Mouse (Mus musculus) right cerebral cortex, postnatal 14 days (tissue): ENCODE results near the gene Fam160b1.
A peak's percentile ranks its signal among the peaks of the same experiment; 100 is the strongest.

ENCODE experiments used
- DNase-seq: peaks from one replicate; pipeline ENCODE4 v3.0.0; 2022

Gene Fam160b1

DNA sequence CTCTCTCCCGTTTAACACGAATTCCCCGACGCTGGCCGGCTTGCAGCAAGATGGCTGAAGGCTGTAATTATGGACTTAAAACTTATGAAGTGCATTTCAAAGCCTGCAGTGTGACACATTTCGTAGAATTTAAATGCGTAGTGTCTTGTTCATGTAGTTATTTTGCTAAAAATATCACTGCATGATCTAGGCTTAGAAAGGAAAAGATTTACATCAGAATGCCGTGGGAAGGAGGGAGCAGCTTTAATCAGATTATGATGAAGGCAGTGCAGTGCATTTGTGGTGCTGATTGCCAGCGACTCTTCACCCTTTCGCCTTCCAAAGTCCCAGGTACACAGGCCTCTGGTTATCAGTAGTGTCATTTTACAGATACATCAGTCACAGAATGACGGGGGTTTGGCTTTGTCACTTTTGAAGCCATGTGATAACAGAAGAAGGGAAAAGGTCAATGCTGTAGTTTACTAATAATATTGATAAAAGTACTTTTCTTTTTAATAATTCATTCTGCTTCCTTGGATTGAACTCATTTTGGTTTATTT, 7.4 kb downstream of the Fam160b1 start:
- DNase-seq: no peak

DNA sequence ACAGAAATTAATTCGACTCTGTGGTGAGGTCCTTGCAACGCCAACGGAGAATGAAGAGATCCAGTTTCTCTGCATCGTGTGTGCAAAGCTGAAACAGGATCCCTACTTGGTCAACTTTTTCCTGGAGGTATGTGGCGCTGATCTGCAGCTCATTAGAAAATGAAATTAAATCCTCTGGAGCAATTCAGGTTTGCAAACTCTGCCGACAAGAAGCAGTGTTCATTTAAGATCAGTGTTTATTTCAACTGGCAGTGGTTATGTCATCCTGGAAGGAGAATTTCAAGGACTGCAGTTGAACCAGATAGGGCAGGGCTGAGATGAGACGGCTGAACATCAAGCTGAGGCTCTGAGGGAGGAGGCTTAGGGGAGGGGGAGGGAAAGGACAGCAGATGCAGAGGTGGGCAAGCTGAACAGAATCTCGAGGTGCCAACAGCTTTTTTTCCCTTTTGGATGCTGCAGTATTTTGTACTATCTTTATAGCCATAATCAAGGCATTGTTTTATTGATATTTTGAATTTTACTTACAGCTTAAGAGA, 12.9 kb downstream of the Fam160b1 start:
- DNase-seq: no peak

DNA sequence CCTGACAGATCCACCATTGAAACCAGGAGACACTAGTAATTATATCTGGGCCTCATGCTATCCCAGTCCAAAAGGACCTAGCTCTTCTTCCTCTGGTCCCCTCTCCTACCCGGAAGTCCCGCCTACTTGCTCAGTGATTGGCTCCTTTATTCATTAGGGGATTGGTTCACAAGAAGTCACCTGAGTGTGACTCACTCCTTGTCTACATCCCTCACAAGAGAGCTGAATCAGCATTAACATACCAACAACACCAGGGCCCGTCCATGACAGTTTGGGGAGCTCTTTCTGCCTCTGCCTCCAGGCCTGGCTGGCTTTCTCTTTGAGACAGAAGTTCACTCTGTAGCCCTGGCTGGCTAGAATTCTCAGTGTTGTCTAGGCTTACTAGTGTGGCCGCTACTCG, 14.7 kb downstream of the Fam160b1 start:
- no peak for DNase-seq

DNA sequence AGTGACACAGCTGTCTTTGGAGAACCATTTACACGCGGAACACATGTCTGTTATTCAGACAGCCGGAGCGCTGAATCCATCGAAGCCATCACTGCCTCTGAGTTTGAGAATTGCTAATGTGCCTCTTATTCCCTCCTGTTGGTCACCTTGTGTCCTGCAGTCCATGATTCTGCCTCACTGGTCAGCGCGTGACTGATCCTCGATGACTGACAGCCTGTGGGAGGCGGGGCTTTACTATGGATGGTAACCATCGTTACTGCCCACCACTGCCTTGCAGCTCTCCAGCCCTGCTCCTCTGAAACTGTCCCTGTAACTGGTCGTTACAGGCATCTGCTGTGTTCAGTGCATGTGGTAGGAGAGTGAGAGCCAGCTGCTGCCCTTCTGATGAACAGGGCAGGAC, 15.3 kb downstream of the Fam160b1 start:
- no peak for DNase-seq

DNA sequence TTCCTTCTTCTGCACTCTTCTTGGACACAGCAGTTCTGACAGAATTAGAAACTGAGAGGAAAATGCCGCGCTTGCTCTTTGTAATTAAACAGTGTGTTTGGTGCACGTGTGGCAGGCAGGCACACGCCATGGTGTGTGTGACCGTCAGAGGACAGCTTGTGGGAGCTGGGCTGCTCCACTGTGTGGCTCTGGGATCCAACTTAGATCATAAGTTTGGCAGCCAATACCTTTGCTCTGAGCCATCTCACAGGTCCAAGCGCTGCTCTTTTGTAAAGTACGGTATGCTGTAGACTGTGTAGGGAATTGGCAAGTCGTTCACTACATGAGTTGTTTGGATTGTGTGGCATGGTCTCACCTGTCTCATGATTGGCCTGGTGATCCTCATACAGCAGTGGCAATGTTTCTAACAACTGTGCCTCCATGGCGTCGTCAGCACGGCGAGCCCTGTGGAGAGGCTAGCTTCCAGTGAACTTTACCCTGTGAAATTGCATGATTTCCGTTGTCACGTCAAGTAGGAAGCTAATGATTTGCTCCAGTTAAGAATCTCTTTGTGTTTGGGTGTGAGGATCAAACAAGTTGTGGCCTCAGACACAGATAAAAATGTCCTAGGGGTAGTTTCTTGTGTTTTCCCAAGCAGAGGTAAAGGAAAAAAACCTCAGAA, 16.7 kb downstream of the Fam160b1 start:
- no peak for DNase-seq

DNA sequence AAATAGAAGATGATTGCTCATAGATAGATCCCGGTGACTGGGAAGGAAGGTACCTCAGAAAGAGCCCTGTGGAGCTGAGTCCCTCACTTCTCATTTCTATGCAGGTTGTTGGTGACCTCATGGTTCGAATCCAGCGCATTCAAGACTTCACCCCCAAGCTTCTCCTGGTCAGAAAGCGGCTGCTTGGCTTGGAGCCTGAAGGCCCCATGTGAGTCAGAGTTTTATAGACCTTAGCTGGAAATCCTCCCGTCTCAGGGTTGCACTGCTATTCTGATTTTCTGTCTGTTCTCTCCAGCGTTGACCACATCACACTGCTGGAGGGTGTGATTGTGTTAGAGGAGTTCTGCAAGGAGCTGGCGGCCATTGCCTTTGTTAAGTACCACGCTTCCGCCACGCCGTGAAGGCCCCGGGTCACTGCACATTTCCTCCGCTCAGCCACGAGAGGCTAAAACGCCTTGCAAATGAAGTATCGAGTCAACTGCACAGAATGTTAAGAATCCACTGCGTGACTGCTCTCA, 25.8 kb downstream of the Fam160b1 start:
- DNase-seq: no peak

DNA sequence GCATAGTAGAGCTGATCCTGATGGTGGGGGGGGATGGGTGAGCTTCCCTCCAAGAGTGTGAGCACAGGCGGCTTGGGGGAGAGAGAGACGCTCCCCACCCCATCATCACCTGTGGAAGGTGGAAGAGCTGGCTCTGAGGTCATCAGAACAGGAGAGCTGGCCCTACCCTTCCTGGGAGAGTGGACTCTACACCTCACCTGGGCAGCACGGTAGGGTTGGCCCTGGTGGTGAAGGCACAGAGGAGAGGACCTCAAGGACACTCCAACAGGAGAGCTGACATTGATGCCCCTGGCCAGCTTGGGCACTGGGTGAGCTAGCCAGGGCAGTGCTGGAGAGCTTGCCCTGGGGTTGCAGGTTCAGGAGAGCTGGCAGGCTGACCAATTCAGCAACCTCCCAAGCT, 31.1 kb downstream of the Fam160b1 start:
- DNase-seq: no peak

DNA sequence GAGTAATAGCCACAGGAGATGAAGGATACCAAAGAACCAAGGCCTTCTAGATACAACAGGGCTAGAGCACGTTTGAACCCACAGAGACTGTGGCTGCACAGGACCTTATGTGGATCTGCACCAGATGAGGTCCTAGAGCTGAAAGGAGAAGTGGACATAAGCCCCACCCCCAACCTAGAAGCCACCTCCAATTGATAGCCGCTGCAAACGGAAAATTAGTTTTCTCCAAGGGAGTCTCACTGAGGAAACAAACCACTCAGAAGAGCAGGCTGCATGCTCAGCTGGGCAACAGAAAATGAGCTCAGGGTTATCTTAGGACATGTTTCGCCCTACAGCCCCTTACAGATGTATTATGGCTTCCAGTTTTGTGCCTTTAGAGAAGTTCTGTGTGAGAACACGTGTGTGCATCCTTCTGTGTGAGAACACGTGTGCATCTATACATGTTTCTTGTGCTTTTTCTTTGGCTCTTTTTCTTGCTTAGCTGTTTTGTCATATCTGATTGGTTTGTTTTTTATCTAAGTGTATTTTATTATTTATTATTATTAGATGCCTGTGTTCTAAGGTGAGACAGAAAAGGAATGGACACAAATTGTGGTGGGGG, 33.0 kb downstream of the Fam160b1 start:
- DNase-seq: no peak

DNA sequence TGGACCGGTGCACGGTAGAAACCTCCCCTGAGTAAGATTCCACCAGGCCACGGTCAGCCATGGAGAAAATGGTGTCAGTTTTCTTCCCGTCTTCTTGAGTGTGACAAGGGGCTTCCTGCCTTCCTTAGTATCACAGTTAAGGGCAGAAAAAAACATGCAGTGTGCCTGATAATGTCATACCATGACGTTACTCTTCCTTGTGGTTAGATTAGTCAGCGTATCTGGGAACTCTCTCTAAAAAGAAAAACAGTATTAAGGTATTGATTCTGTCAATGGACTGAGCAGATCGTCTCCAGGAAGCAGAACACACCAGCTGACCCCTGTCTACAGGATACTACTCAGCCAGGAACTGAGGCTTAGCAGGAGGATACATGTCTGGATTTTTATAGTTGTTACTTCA, 36.1 kb downstream of the Fam160b1 start:
- no peak for DNase-seq

DNA sequence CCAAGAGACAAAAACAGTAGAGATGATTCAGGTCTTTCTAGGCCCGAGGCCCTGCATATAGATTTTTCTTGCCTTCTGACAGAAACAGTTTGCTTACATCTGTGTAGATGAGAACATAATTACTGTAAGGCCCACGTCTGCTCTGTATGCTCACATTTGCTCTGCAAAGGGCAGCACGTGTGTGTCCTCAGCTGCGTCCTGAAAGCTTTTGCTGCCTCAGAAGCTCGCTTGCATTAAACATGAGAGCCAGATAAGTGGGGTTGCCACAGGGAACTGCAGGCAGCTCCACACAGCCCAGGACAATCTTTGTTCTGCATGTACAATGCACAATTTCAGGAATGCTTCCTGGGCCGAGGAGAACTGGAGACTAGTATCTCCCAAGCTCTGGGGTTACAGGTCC, 41.9 kb downstream of the Fam160b1 start:
- DNase-seq: no peak

DNA sequence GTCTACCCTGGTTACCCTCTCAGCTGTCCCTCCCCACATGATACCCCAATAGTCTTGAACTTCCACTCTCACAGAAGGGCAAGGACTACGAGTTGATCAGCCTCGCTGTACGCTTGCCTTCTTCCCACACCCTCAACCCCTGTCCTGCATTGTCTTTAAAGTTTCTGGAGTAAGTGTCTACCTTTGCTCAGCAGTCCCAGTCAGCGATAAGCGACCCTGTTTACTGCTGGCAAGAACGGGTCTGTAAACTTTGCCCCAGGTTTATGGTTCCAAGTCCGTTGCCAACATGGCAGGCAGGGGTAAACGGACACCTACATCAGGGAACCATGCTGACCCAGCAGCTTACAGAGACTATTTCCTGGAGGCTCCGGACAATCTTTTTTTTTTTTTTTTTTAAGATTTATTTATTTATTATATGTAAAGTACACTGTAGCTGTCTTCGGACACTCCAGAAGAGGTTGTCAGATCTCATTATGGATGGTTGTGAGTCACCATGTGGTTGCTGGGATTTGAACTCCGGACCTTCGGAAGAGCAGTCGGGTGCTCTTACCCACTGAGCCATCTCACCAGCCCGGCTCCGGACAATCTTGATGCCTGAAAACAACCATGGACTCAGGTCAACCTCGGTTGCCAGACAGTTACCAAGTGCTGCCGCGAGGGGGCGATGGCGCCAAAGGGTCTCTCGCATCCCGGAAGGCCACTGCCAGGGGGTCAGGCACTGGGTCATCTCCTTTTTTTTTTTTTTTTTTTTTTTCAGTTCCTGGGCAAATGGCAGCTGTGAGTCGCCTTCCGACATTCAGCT, 43.4 kb downstream of the Fam160b1 start:
- peak; percentile 67 for DNase-seq

DNA sequence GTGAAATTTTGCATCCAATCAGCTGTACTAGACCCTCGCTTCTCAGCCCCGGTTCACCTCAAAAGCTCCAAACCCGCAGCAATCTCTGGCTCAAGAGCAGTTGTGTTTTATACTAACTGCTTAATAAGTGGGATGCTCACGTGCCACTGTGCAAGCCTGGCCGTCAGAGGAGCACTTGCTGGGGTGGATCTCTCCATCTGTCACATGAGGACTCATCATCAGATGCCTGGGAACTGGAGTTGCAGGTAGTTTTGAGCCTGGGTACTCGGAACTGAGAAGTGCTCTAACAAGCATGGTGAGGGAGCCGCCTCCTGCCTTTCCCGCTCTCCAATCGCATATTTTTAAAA, 44.0 kb downstream of the Fam160b1 start:
- no peak for DNase-seq

DNA sequence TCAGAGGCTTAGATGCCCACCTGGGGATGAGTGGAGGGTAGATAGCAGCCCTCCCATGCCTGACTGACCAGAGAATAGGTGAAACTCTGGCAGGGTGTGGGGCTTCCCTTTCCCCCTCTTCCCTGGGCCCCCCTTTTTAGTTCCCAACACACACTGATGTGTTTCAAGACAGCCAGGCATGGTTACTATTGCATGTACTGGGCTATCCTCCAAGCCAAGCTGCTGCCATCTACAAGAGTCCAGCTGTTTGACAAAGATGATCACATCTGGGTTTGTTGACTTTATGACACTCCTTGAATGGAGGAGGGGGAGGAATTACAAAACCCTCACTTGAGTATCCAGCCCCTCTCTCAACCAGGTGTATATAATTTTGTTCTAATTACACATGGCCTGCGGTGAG, 47.5 kb downstream of the Fam160b1 start:
- DNase-seq: no peak

DNA sequence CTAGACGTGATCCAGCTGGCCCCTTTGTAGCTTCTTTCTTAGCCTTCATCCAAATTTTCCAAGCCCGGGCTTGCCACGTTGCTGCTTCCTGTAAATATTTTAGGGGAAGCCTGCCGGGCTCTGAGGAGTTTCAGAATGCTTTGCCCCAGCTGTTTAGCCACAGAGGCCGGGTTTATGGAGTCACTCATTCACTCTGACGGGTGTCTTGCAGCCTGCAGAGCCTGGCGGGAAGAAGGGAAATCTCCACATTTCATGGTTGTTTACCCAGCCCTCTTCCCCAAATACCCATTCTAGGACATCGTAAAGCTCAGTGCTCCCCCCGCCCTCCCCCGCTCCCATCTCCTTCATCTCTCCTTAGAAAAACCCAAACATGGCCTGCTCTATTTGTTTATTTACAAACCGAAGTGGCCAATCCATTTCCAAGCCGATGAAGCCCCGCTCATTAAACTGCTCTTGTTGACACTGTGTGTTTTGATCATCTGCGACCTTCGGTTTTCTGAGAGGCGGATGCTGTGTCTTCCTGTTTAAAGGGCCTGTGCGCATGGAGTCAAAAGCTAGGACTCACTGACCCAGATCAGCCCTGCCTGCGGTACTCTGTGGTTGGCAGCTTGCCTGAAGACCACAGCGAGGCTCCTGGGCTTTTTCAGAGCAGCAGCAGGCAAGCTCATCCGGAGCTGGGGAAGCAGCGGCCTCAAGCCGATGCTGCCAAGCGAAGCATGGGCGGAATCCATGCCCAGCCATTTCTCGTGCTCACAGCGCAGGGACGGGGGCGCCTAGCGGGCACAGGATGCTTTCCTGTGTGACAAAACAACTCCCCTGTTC, 51.1 kb downstream of the Fam160b1 start:
- peak; percentile 56 for DNase-seq

DNA sequence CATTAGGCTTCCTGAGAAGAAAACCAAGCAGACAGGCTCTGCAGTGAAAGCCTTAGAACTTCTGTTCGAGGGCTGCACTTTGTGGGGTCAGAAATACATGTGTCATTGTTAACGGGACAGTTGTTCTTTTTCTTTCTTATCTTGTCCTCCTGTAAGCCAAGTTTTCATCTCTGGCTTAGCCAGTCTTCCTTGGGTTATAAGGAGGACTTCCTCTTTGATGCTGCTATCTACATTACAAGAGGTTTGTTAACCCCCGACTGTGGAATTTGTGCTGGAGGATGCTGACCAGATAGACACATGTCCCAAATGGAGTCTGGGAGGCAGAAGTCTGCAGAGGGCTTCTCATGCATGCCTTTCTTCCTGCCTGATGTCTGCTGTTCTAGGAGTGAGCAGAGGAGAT, 52.7 kb downstream of the Fam160b1 start:
- DNase-seq: no peak

DNA sequence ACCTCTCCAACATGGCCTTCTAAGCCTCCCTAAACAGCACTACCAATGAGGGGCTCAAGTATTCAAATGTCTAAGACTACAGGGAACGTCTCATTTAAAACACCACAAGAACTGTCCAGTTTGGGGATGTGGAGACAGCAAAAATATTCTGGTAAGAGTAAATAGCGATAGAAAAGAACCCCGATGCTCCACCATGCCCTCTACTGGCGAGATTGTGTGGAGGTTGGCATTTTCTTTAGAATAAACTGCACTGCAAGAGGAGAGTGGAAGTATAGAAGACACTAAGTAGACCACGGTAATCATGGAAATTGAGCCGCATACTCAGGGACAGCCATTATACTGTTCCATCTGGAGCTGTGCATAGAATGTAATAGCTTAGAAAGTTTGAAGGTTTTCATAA, 53.4 kb downstream of the Fam160b1 start:
- no peak for DNase-seq

DNA sequence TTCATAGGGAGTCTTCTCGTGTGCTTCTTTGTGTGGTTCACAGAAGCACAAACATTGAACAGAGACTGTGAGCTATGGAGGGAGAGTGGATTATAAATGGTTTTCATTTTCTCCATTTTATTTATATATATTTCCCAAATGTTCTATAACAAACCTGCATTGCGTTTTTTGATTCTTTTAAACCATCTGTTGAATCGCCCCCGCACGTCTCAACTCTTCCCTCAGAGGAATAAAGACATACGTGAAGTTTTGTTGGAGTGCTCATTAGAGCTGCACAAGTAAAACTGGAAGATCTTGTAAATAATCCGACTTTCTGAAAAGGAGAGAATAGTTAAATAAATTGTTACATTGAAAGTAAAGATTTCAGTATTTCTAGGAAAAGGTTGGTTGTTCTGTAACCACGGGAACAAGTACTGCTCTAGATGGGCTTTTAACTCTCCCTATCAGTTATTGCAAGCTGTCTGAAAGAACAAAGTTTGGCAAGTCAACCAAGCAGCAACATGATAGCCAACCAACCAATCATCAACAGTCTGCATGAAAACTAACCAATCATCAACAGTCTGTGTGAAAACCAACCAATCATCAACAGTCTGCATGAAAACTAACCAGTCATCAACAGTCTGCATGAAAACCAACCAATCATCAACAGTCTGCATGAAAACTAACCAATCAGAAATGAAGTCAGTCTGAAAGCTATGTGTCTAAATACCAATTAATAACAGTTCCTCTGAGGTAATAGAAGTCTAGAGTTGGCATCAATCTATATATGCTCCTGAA, 54.7 kb downstream of the Fam160b1 start:
- no peak for DNase-seq

DNA sequence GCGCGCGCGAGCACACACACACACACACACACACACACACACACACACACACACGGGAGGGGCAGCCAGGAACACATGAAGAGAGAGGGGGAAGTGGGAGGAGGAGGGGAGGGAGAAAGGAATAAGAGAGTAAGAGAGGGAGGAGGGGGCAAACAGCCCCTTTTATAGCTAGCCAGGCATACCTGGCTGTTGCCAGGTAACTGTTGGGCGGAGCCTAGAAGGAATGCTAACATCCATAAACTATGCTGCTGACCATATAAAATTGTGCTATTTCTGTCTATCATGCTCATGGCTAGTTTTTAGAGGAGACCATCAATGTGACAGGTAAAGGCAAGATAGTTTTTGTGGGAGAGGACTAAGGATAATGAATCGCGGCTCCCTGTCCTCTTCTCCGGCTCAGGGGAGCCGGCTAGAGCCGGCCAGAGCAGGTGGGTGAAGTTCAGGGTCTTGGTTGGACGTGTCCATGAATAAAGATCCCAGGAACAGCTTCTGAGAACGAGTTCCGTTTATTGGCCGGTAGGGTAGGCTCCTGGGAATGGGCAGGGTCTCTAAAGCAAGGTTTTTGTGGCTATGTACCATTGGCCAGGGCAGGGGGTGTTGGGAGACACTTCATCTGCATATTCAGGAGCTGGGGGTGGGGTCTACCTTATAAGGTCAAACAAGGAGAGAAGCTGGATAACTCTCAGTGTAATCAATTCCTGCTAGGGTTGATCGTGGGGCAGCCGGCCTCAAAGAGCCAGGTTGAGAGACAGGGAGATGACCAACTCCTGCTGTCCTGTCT, 57.5 kb downstream of the Fam160b1 start:
- DNase-seq: no peak

DNA sequence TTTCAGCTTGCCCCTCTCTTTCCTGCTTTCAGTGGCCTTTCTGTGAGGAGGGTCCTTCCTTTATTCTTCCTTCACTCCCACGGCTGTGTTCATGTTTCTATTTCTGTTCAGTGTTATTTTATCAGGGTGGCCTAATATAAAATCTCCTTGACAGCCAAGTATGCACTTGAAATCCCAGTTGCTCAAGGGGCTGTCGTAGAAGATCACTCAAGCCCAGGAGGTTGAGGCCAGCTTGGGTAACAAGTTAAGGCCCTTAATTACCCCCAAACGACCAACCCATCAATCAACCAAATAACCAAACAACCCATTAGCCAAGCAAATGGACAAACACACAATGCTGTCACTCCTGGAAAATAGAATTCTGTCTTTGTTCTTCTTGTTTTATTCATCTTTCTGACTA, 62.9 kb downstream of the Fam160b1 start:
- no peak for DNase-seq

DNA sequence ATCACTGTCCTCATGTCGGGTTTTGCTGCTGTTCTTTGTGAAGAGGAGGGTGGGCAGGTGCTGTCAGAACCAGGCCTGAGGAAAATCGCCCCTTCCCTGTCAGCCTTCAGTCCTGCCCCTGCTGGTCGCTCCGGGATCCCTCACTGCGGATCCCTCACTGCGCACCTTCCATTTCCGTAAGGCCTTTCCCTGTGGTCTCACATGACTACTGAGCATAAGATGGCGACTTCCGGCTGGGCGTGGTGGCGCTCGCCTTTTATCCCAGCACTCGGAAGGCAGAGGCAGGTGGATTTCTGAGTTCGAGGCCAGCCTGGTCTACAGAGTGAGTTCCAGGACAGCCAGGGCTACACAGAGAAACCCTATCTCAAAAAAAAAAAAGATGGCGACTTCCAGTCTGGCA, 64.8 kb downstream of the Fam160b1 start:
- no peak for DNase-seq

DNA sequence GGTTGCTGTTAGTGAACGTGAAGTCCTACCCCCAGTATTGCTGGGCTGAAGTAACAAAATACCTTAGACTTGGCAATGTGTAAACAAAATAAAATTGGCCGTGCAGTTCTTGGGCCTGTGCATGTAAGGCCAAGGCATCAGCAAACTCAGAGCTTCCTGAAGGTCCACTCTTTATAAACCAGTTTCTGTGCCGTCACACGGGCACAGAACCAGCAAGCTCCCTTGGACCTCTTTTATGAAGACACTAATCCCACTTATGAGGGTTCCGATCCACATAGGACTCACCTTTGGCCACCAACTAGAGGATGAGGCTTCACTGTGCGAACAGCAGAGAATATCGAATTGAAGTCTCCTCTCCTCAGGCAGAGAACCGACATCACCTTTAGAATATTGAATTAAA, 66.4 kb downstream of the Fam160b1 start:
- DNase-seq: no peak
